Mouse (Mus musculus) limb, embryonic 15.5 days (tissue): Measurements from ENCODE around the gene Gm42669. TPM values are rescaled to one million over a fixed set of nuclear protein-coding genes. Genes with fewer than 3 reads are reported as not detected.

ENCODE experiments used
- ATAC-seq: fragments of 200-750 bp; cut with Nextera tagmentation; 2 replicates; pipeline ENCODE4 v1.8.0; 2017; ENCODE audit warnings: low read depth, moderate TSS enrichment; ENCODE audit not compliant: insufficient number of reproducible peaks, low FRiP score, low TSS enrichment
- H3K27ac ChIP-seq: fragments of 300-500 bp; sonication (generic); 2 replicates; pipeline ENCODE4 v1.5.1; 2015; ENCODE audit warnings: moderate library complexity, mild to moderate bottlenecking, inconsistent platforms
- H3K27me3 ChIP-seq: fragments of 300-500 bp; sonication (generic); 2 replicates; pipeline ENCODE4 v1.6.1; 2015; ENCODE audit warnings: inconsistent platforms
- H3K36me3 ChIP-seq: fragments of 300-500 bp; sonication (generic); 2 replicates; pipeline ENCODE4 v1.6.1; 2015; ENCODE audit warnings: inconsistent platforms
- H3K4me1 ChIP-seq: fragments of 300-500 bp; sonication (generic); 2 replicates; pipeline ENCODE4 v1.6.1; 2015; ENCODE audit warnings: inconsistent platforms
- H3K4me2 ChIP-seq: fragments of 300-500 bp; sonication (generic); 2 replicates; pipeline ENCODE4 v1.6.1; 2015; ENCODE audit warnings: mild to moderate bottlenecking, inconsistent platforms
- H3K4me3 ChIP-seq: fragments of 300-500 bp; sonication (generic); 2 replicates; pipeline ENCODE4 v1.5.1; 2015; ENCODE audit warnings: mild to moderate bottlenecking, inconsistent platforms
- H3K9ac ChIP-seq: fragments of 300-500 bp; sonication (generic); 2 replicates; pipeline ENCODE4 v1.6.1; 2015; ENCODE audit warnings: inconsistent platforms
- H3K9me3 ChIP-seq: fragments of 300-500 bp; sonication (generic); 2 replicates; pipeline ENCODE4 v1.6.1; 2016; ENCODE audit warnings: inconsistent platforms
- WGBS: fragments of 180-500 bp; shearing (Covaris S2); methylation state at CpG from one replicate; pipeline ENCODE4 v1.1.7; 2015; 5-methylcytosine and 5-hydroxymethylcytosine counted together
- polyA plus RNA-seq: library from polyadenylated mRNA; unstranded; fragments of >200 nt; fragmentation: Nextera tagmentation; extraction: Ambion mirVana; gene quantifications from 2 replicates; pipeline ENCODE4 v1.2.1, GENCODE M21; 2015

Gene Gm42669
- polyA plus RNA-seq, 1 experiment from 2014 or later = 0.38 TPM

DNA sequence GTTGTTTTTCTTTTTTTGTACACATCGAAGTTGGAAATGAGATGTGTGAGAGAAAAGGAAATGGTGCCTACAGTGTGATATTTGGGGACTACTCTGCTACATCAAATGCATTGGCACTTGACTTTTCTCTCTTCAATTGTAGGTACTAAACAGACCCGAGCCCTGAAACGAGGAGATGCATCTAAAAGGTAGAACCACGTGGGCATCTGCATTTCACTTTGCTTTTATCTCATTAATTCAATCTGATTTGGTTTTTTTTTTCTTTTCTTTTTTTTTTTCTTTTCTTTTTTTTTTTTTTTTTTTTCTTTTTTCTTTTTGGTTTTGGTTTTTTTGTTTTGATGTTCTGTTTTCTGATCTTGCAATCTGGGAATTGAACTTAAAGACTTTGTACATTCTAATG is 91.0 kb downstream of the Gm42669 start:
- H3K4me2 ChIP-seq = peak overlapping the region; percentile 51
- no peak for ATAC-seq
- 22% methylated on average over 4 of the region's 4 CpGs for WGBS
- peak overlapping the region; percentile 81 for H3K4me3 ChIP-seq
- peaks cover 5% of the 10 kb centered on the region for H3K4me1 ChIP-seq
- H3K9me3 ChIP-seq = no peaks in the 10 kb centered on the region
- H3K36me3 ChIP-seq = peaks cover 16% of the 10 kb centered on the region
- no peaks in the 10 kb centered on the region for H3K27me3 ChIP-seq
- peak overlapping the region; percentile 88; the same call in 1 of the 2 replicates for H3K27ac ChIP-seq
- H3K9ac ChIP-seq = peak overlapping the region; percentile 35; the same call in 1 of the 2 replicates

GRCm38 (mm10) chr5:107611224-107611623 is 103.8 kb downstream of the Gm42669 start:
- H3K27me3 ChIP-seq = no peaks in the 10 kb centered on the region
- H3K27ac ChIP-seq = no peak overlapping the region
- no peaks in the 10 kb centered on the region for H3K4me1 ChIP-seq
- ATAC-seq = no peak
- no peak overlapping the region for H3K9ac ChIP-seq
- no peak overlapping the region for H3K4me3 ChIP-seq
- H3K36me3 ChIP-seq = peaks cover 32% of the 10 kb centered on the region
- no peaks in the 10 kb centered on the region for H3K9me3 ChIP-seq
- H3K4me2 ChIP-seq = no peak overlapping the region
- 4% methylated on average over 2 of the region's 2 CpGs for WGBS

GRCm38 (mm10) chr5:107617986-107618385 is 110.6 kb downstream of the Gm42669 start:
- Histone ChIP-seq H3K36me3 (peaks cover 43% of the 10 kb centered on the region), H3K4me1 (no peaks in the 10 kb centered on the region), H3K9ac (no peak overlapping the region), H3K9me3 (no peaks in the 10 kb centered on the region), H3K4me3 (no peak overlapping the region), H3K27ac (no peak overlapping the region), H3K27me3 (no peaks in the 10 kb centered on the region), H3K4me2 (no peak overlapping the region)
- WGBS = 87% methylated on average over 6 of the region's 6 CpGs
- ATAC-seq = no peak

GRCm38 (mm10) chr5:107621327-107621726 is 113.9 kb downstream of the Gm42669 start:
- Histone ChIP-seq H3K4me3 (no peak overlapping the region), H3K36me3 (peaks cover 43% of the 10 kb centered on the region), H3K9ac (no peak overlapping the region), H3K9me3 (no peaks in the 10 kb centered on the region), H3K27me3 (no peaks in the 10 kb centered on the region), H3K4me1 (no peaks in the 10 kb centered on the region), H3K27ac (no peak overlapping the region), H3K4me2 (no peak overlapping the region)
- ATAC-seq = no peak
- 89% methylated on average over 3 of the region's 3 CpGs for WGBS

Other genes starting within 250 kb of the Gm42669 start
- 27.2 and 30.7 TPM in 2 replicates for gene Tgfbr3, start 218.0 kb upstream of the Gm42669 start, polyA plus RNA-seq
- 3.9 and 4.3 TPM in 2 replicates for gene Brdt, start 176.5 kb upstream of the Gm42669 start, polyA plus RNA-seq
- 2.1 TPM in 2 replicates for gene Ephx4, start 104.9 kb upstream of the Gm42669 start, polyA plus RNA-seq
- not detected in 2 replicates for gene Lpcat2b, start 76.1 kb upstream of the Gm42669 start, polyA plus RNA-seq
- gene Btbd8, start 69.6 kb upstream of the Gm42669 start, polyA plus RNA-seq = 3.4 and 4.2 TPM in 2 replicates
- 0.03 and 0.10 TPM in 2 replicates for gene 1700028K03Rik, start 27.1 kb downstream of the Gm42669 start, polyA plus RNA-seq
- 18.4 and 18.7 TPM in 2 replicates for gene Rpap2, start 89.8 kb downstream of the Gm42669 start, polyA plus RNA-seq
- gene Glmn, start 90.3 kb downstream of the Gm42669 start, polyA plus RNA-seq = 27.4 and 29.7 TPM in 2 replicates
- gene Gfi1, start 218.4 kb downstream of the Gm42669 start, polyA plus RNA-seq = 0.82 and 0.97 TPM in 2 replicates